In genomic region chr10:127597311-127597901, GRCm38 (mm10) we compare ENCODE assay signal across 8 mouse cellular contexts. TPM values are rescaled to one million over a fixed set of nuclear protein-coding genes. Genes with fewer than 3 reads are reported as not detected.
DNase-seq lines count a peak whose midpoint lies in the region; ATAC-seq and TF ChIP-seq lines count a peak whose summit lies in the region.

No protein-coding gene starts in this region.

- peaks cover 45% of the 10 kb centered on the region for H3K4me1 ChIP-seq in neural tube, embryonic 13.5 days (replicated peaks)
- H3K4me1 ChIP-seq in heart, postnatal 0 days (ENCODE audit: control insufficient read depth, insufficient read depth), result peaks cover 31% of the 10 kb centered on the region

- no peak for ATAC-seq in neural tube, embryonic 13.5 days (ENCODE audit: low read depth)
- ATAC-seq in heart, postnatal 0 days (ENCODE audit: insufficient read depth, low read depth), result no peak
- no peak for ATAC-seq in inflammation-experienced regulatory T-cells, adult 6 months

- H3K27ac ChIP-seq in neural tube, embryonic 13.5 days (replicated peaks), result peak overlapping the region; percentile 59
- H3K27ac ChIP-seq in heart, postnatal 0 days (ENCODE audit: low read depth), result peak overlapping the region; percentile 41

- no peak overlapping the region for H3K4me2 ChIP-seq in neural tube, embryonic 13.5 days
- no peak overlapping the region for H3K4me2 ChIP-seq in heart, postnatal 0 days (ENCODE audit: low read depth, low read length)

- no peak overlapping the region for H3K4me3 ChIP-seq in neural tube, embryonic 13.5 days
- no peak overlapping the region for H3K4me3 ChIP-seq in heart, postnatal 0 days (ENCODE audit: low read depth, low read length)

- no peak for TF ChIP-seq EP300 in heart, postnatal 0 days (IDR thresholded peaks at IDR 0.05; ENCODE audit: low read depth)

- TF ChIP-seq CTCF in heart, postnatal 0 days (IDR thresholded peaks at IDR 0.05; ENCODE audit: low read depth), result no peak

- WGBS in neural tube, embryonic 13.5 days, result 75% methylated on average over 5 of the region's 5 CpGs
- WGBS in heart, postnatal 0 days, result 68% methylated on average over 5 of the region's 5 CpGs

- peaks cover 85% of the 10 kb centered on the region for H3K36me3 ChIP-seq in neural tube, embryonic 13.5 days
- H3K36me3 ChIP-seq in heart, postnatal 0 days (replicated peaks; ENCODE audit: control insufficient read depth, insufficient read depth, low read length), result no peaks in the 10 kb centered on the region

- 0 out of 2 replicates have a peak overlapping the region, but pooled peaks have one; percentile 17 for H3K9ac ChIP-seq in neural tube, embryonic 13.5 days
- no peak overlapping the region for H3K9ac ChIP-seq in heart, postnatal 0 days (replicated peaks; ENCODE audit: low read depth, low read length)

- H3K27me3 ChIP-seq in neural tube, embryonic 13.5 days, result no peaks in the 10 kb centered on the region
- H3K27me3 ChIP-seq in heart, postnatal 0 days (ENCODE audit: control insufficient read depth, insufficient read depth, low read length), result no peaks in the 10 kb centered on the region

- H3K9me3 ChIP-seq in neural tube, embryonic 13.5 days, result no peaks in the 10 kb centered on the region
- H3K9me3 ChIP-seq in heart, postnatal 0 days (replicated peaks; ENCODE audit: control insufficient read depth, low read length), result no peaks in the 10 kb centered on the region

- DNase-seq in adrenal gland, postnatal 25 days, result peak; percentile 47
- no peak for DNase-seq in adrenal gland, adult 8-10 months
- no peak for DNase-seq in neural tube, embryonic 10.5 days (ENCODE audit: extremely low spot score, low spot score)
- DNase-seq in heart, postnatal 0 days (ENCODE audit: low spot score), result no peak
- DNase-seq in lung, postnatal 14 days, result peak; percentile 20
- DNase-seq in kidney, postnatal 25 days, result no peak

RNA-seq across cellular contexts. Expression of gene Lrp1, which starts 23.5 kb away (rescaled TPM):
- 196 and 254 TPM in 2 replicates for total RNA-seq in adrenal gland, postnatal 25 days (2021)
- 100 to 1,000 TPM; 212 to 271 (median 242) TPM for total RNA-seq in adrenal gland, adult 8-10 months (2022)
- polyA plus RNA-seq in neural tube, embryonic 13.5 days (2015; fragmentation: Nextera tagmentation; extraction: Ambion mirVana), result 80.9 and 110 TPM in 2 replicates
- 37.0 and 65.9 TPM in 2 replicates for total RNA-seq in heart, postnatal 0 days (2014; rRNA removed; ENCODE audit: low replicate concordance)
- 15.4 and 15.7 TPM in 2 replicates for polyA plus RNA-seq in heart, postnatal 0 days (2015; fragmentation: Nextera tagmentation; extraction: Ambion mirVana)
- polyA plus RNA-seq in inflammation-experienced regulatory T-cells, adult 6 months (2017; shearing (Covaris generic)), result 1 to 10 TPM in 1 of 3 experiments, under 1 TPM in 1, not detected in 1; 0.04 to 1.4 TPM

RNA-seq across cellular contexts. Expression of gene Stat6, which starts 45.4 kb away (rescaled TPM):
- total RNA-seq in adrenal gland, postnatal 25 days (2021), result 117 and 121 TPM in 2 replicates
- 100 to 1,000 TPM in 3 of 4 experiments, 10 to 100 TPM in 1; 96.7 to 113 (median 107) TPM for total RNA-seq in adrenal gland, adult 8-10 months (2022)
- 5.9 and 6.0 TPM in 2 replicates for polyA plus RNA-seq in neural tube, embryonic 13.5 days (2015; fragmentation: Nextera tagmentation; extraction: Ambion mirVana)
- 38.1 and 42.3 TPM in 2 replicates for total RNA-seq in heart, postnatal 0 days (2014; rRNA removed; ENCODE audit: low replicate concordance)
- polyA plus RNA-seq in heart, postnatal 0 days (2015; fragmentation: Nextera tagmentation; extraction: Ambion mirVana), result 24.0 and 24.6 TPM in 2 replicates
- polyA plus RNA-seq in inflammation-experienced regulatory T-cells, adult 6 months (2017; shearing (Covaris generic)), result 100 to 1,000 TPM; 148 to 195 (median 176) TPM

Comparison
In these comparisons a context has a peak if more than half of its experiments do, and no peak if none do; other contexts are left out.
1. DNase-seq: peak in adrenal gland, postnatal 25 days (single experiment) and lung, postnatal 14 days (single experiment); none in adrenal gland, adult 8-10 months (single experiment), neural tube, embryonic 10.5 days (single experiment), heart, postnatal 0 days (single experiment) and kidney, postnatal 25 days (0 of 2).